Mouse (Mus musculus) cerebellum, postnatal 10 days (tissue): ENCODE measurements around the gene Unc13a.
"Not testable (repeated sequence)": the region's sequence is repeated elsewhere in the genome, so short reads cannot be mapped to it uniquely, and the experiment has no call there.

ENCODE experiments used
- DNase-seq, 2 experiments: peaks; one replicate each; pipeline ENCODE4 v3.0.0; 2021; ENCODE audit warnings: mixed read lengths in 2 of 2

Gene Unc13a

GRCm38 (mm10) chr8:71671549-71671965, at the start of gene Unc13a:
Gene Unc13a (minus strand): TSS chr8:71671757.
- DNase-seq = peak; percentile 99

- peak; percentile 58 to 70 for DNase-seq
Observed at GRCm38 (mm10) chr8:71719928-71720457, 48.4 kb upstream of the Unc13a start.

GRCm38 (mm10) chr8:71719218-71719617, 47.7 kb upstream of the Unc13a start:
- DNase-seq = peak; percentile 83 to 91

- no peak for DNase-seq
Observed at GRCm38 (mm10) chr8:71718252-71718651, 46.7 kb upstream of the Unc13a start.

GRCm38 (mm10) chr8:71717096-71717495, 45.5 kb upstream of the Unc13a start:
- DNase-seq = peak in 1 of 2 experiments; percentile 27

- DNase-seq = no peak
Observed at GRCm38 (mm10) chr8:71716561-71717053, 45.0 kb upstream of the Unc13a start.

- no peak for DNase-seq
Observed at GRCm38 (mm10) chr8:71715531-71715930, 44.0 kb upstream of the Unc13a start.

GRCm38 (mm10) chr8:71711574-71711973, 40.0 kb upstream of the Unc13a start:
- no peak for DNase-seq

GRCm38 (mm10) chr8:71709800-71710446, 38.4 kb upstream of the Unc13a start:
- peak; percentile 96 to 98 for DNase-seq

- peak in 1 of 2 experiments; percentile 41 for DNase-seq
Observed at GRCm38 (mm10) chr8:71709134-71709799, 37.7 kb upstream of the Unc13a start.

GRCm38 (mm10) chr8:71707874-71708273, 36.3 kb upstream of the Unc13a start:
- peak; percentile 65 to 75 for DNase-seq

GRCm38 (mm10) chr8:71703400-71703799, 31.8 kb upstream of the Unc13a start:
- DNase-seq = not testable (repeated sequence)

- no peak for DNase-seq
Observed at GRCm38 (mm10) chr8:71702923-71703322, 31.4 kb upstream of the Unc13a start.

GRCm38 (mm10) chr8:71702087-71702432, 30.5 kb upstream of the Unc13a start:
- DNase-seq = peak in 1 of 2 experiments; percentile 2

- peak in 1 of 2 experiments; percentile 12 for DNase-seq
Observed at GRCm38 (mm10) chr8:71701414-71702086, 30.0 kb upstream of the Unc13a start, which contains the start of gene B3gnt3. Gene B3gnt3 (minus strand): TSS chr8:71701789.

- DNase-seq = peak in 1 of 2 experiments; percentile 28
Observed at GRCm38 (mm10) chr8:71700493-71701269, 29.1 kb upstream of the Unc13a start.

- not testable (repeated sequence) for DNase-seq
Observed at GRCm38 (mm10) chr8:71695456-71695855, 23.9 kb upstream of the Unc13a start.

GRCm38 (mm10) chr8:71693166-71694041, 21.8 kb upstream of the Unc13a start:
- peak; percentile 33 for DNase-seq

- peak in 1 of 2 experiments; percentile 6 for DNase-seq
Observed at GRCm38 (mm10) chr8:71692509-71692908, 21.0 kb upstream of the Unc13a start.

- peak; percentile 11 to 25 for DNase-seq
Observed at GRCm38 (mm10) chr8:71689028-71689427, 17.5 kb upstream of the Unc13a start, which contains the start of gene Insl3. Gene Insl3 (plus strand): TSS chr8:71689214.

- DNase-seq = no peak
Observed at GRCm38 (mm10) chr8:71687616-71688015, 16.1 kb upstream of the Unc13a start.
